Mouse (Mus musculus) forebrain, embryonic 12.5 days (tissue): ENCODE measurements around the gene Paqr5. TPM values are rescaled to one million over a fixed set of nuclear protein-coding genes. Genes with fewer than 3 reads are reported as not detected.

Experiments used
- ATAC-seq: fragments of 200-750 bp; cut with Nextera tagmentation; 2 replicates; pipeline ENCODE4 v1.8.0; 2017; ENCODE audit warnings: moderate TSS enrichment; ENCODE audit not compliant: low FRiP score
- H3K27ac ChIP-seq: fragments of 300-500 bp; sonication (generic); 2 replicates; pipeline ENCODE4 v1.5.1; 2016; ENCODE audit warnings: mild to moderate bottlenecking
- H3K27me3 ChIP-seq: fragments of 300-500 bp; sonication (generic); 2 replicates; pipeline ENCODE4 v1.6.1; 2016; ENCODE audit warnings: mild to moderate bottlenecking
- H3K36me3 ChIP-seq: fragments of 300-500 bp; sonication (generic); replicated peaks from 2 replicates; pipeline ENCODE4 v1.6.1; 2016; ENCODE audit warnings: mild to moderate bottlenecking
- H3K4me1 ChIP-seq: fragments of 300-500 bp; sonication (generic); 2 replicates; pipeline ENCODE4 v1.6.1; 2016
- H3K4me2 ChIP-seq: fragments of 300-500 bp; sonication (generic); 2 replicates; pipeline ENCODE4 v1.6.1; 2016; ENCODE audit warnings: mild to moderate bottlenecking, moderate library complexity
- H3K4me3 ChIP-seq: fragments of 300-500 bp; sonication (generic); replicated peaks from 2 replicates; pipeline ENCODE4 v1.5.1; 2016; ENCODE audit warnings: mild to moderate bottlenecking
- H3K9ac ChIP-seq: fragments of 300-500 bp; sonication (generic); 2 replicates; pipeline ENCODE4 v1.6.1; 2016; ENCODE audit warnings: mild to moderate bottlenecking
- H3K9me3 ChIP-seq: fragments of 300-500 bp; sonication (generic); 2 replicates; pipeline ENCODE4 v1.6.1; 2016
- WGBS: fragments of 180-500 bp; shearing (Covaris S2); methylation state at CpG from one replicate; pipeline ENCODE4 v1.1.7; 2016; 5-methylcytosine and 5-hydroxymethylcytosine counted together
- polyA plus RNA-seq: library from polyadenylated mRNA; unstranded; fragments of >200 nt; fragmentation: Nextera tagmentation; extraction: Ambion mirVana; gene quantifications from 2 replicates; pipeline ENCODE4 v1.2.1, GENCODE M21; 2016

Gene Paqr5
- polyA plus RNA-seq, 1 experiment from 2014 or later: 0.47 TPM

GRCm38 (mm10) chr9:61914203-61914916, 112.3 kb downstream of the Paqr5 start, which contains the start of gene Rplp1:
Gene Rplp1, minus strand, starts transcription at chr9:61914542.
- WGBS: under 1% methylated on average over 70 of the region's 70 CpGs
- peaks cover 55% of the 10 kb centered on the region for H3K36me3 ChIP-seq
- peak within 1 kb of the TSS; percentile 89 for H3K9ac ChIP-seq
- ATAC-seq: peak; percentile 98
- H3K27me3 ChIP-seq: no peaks in the 10 kb centered on the region
- no peaks in the 10 kb centered on the region for H3K9me3 ChIP-seq
- H3K27ac ChIP-seq: peak within 1 kb of the TSS; percentile 93
- peak within 1 kb of the TSS; percentile 92 for H3K4me3 ChIP-seq
- H3K4me1 ChIP-seq: peaks cover 18% of the 10 kb centered on the region
- H3K4me2 ChIP-seq: peak within 1 kb of the TSS; percentile 84

GRCm38 (mm10) chr9:61911300-61912128, 115.1 kb downstream of the Paqr5 start:
- 51% methylated on average over 6 of the region's 6 CpGs for WGBS
- ATAC-seq: no peak
- no peaks in the 10 kb centered on the region for H3K9me3 ChIP-seq
- 0 out of 2 replicates have a peak overlapping the region, but pooled peaks have one; percentile 5 for H3K4me2 ChIP-seq
- H3K27ac ChIP-seq: no peak overlapping the region
- H3K4me3 ChIP-seq: no peak overlapping the region
- peaks cover 18% of the 10 kb centered on the region for H3K4me1 ChIP-seq
- H3K36me3 ChIP-seq: peaks cover 29% of the 10 kb centered on the region
- H3K27me3 ChIP-seq: no peaks in the 10 kb centered on the region
- H3K9ac ChIP-seq: no peak overlapping the region

GRCm38 (mm10) chr9:61910526-61911256, 116.0 kb downstream of the Paqr5 start:
- peaks cover 27% of the 10 kb centered on the region for H3K36me3 ChIP-seq
- H3K4me3 ChIP-seq: no peak overlapping the region
- no peaks in the 10 kb centered on the region for H3K27me3 ChIP-seq
- no peak overlapping the region for H3K9ac ChIP-seq
- H3K4me2 ChIP-seq: no peak overlapping the region
- 48% methylated on average over 20 of the region's 20 CpGs for WGBS
- peaks cover 18% of the 10 kb centered on the region for H3K4me1 ChIP-seq
- no peaks in the 10 kb centered on the region for H3K9me3 ChIP-seq
- H3K27ac ChIP-seq: no peak overlapping the region
- no peak for ATAC-seq

- WGBS: 90% methylated on average over 1 of the region's 1 CpGs
- no peak for ATAC-seq
These were observed 117.0 kb downstream of the Paqr5 start for GRCm38 (mm10) chr9:61909633-61910032.

GRCm38 (mm10) chr9:61908832-61909407, 117.7 kb downstream of the Paqr5 start:
- H3K4me1 ChIP-seq: peaks cover 18% of the 10 kb centered on the region
- H3K4me2 ChIP-seq: no peak overlapping the region
- H3K27ac ChIP-seq: no peak overlapping the region
- 90% methylated on average over 11 of the region's 11 CpGs for WGBS
- no peaks in the 10 kb centered on the region for H3K9me3 ChIP-seq
- H3K4me3 ChIP-seq: no peak overlapping the region
- no peak for ATAC-seq
- no peak overlapping the region for H3K9ac ChIP-seq
- H3K27me3 ChIP-seq: no peaks in the 10 kb centered on the region
- peaks cover 27% of the 10 kb centered on the region for H3K36me3 ChIP-seq

More at GRCm38 (mm10) chr9:61909633-61910032, 117.0 kb downstream of the Paqr5 start:
- H3K27me3 ChIP-seq: no peaks in the 10 kb centered on the region
- no peaks in the 10 kb centered on the region for H3K9me3 ChIP-seq
- no peak overlapping the region for H3K4me2 ChIP-seq
- no peak overlapping the region for H3K9ac ChIP-seq
- H3K27ac ChIP-seq: no peak overlapping the region
- peaks cover 27% of the 10 kb centered on the region for H3K36me3 ChIP-seq
- no peak overlapping the region for H3K4me3 ChIP-seq
- H3K4me1 ChIP-seq: peaks cover 18% of the 10 kb centered on the region

GRCm38 (mm10) chr9:61908341-61908740, 118.3 kb downstream of the Paqr5 start:
- Histone ChIP-seq H3K4me2 (no peak overlapping the region), H3K4me1 (peaks cover 14% of the 10 kb centered on the region), H3K27me3 (no peaks in the 10 kb centered on the region), H3K9me3 (no peaks in the 10 kb centered on the region), H3K27ac (no peak overlapping the region), H3K36me3 (peaks cover 27% of the 10 kb centered on the region), H3K9ac (no peak overlapping the region), H3K4me3 (no peak overlapping the region)
- WGBS: 87% methylated on average over 3 of the region's 3 CpGs
- ATAC-seq: no peak

GRCm38 (mm10) chr9:61907621-61908295, 118.9 kb downstream of the Paqr5 start:
- no peak for ATAC-seq
- H3K27ac ChIP-seq: no peak overlapping the region
- H3K27me3 ChIP-seq: no peaks in the 10 kb centered on the region
- no peak overlapping the region for H3K4me2 ChIP-seq
- 92% methylated on average over 4 of the region's 4 CpGs for WGBS
- peaks cover 22% of the 10 kb centered on the region for H3K36me3 ChIP-seq
- H3K9ac ChIP-seq: no peak overlapping the region
- no peaks in the 10 kb centered on the region for H3K9me3 ChIP-seq
- H3K4me3 ChIP-seq: no peak overlapping the region
- H3K4me1 ChIP-seq: peaks cover 8% of the 10 kb centered on the region

GRCm38 (mm10) chr9:61906912-61907311, 119.7 kb downstream of the Paqr5 start:
- peaks cover 7% of the 10 kb centered on the region for H3K4me1 ChIP-seq
- H3K27me3 ChIP-seq: 0 out of 2 replicates have a peak, but pooled peaks cover 2% of the 10 kb centered on the region
- H3K9me3 ChIP-seq: no peaks in the 10 kb centered on the region
- H3K4me3 ChIP-seq: no peak overlapping the region
- H3K36me3 ChIP-seq: peaks cover 14% of the 10 kb centered on the region
- ATAC-seq: no peak
- no peak overlapping the region for H3K27ac ChIP-seq
- WGBS: 66% methylated on average over 10 of the region's 10 CpGs
- H3K9ac ChIP-seq: no peak overlapping the region
- no peak overlapping the region for H3K4me2 ChIP-seq

- Histone ChIP-seq H3K27ac (no peak overlapping the region), H3K4me3 (no peak overlapping the region), H3K36me3 (0 out of 2 replicates have a peak, but pooled peaks cover 1% of the 10 kb centered on the region), H3K27me3 (peaks cover 9% of the 10 kb centered on the region; the same call in 1 of the 2 replicates), H3K9ac (no peak overlapping the region), H3K4me2 (no peak overlapping the region), H3K9me3 (no peaks in the 10 kb centered on the region), H3K4me1 (peaks cover 13% of the 10 kb centered on the region)
- WGBS: 74% methylated on average over 5 of the region's 5 CpGs
- no peak for ATAC-seq
These were observed 121.1 kb downstream of the Paqr5 start for GRCm38 (mm10) chr9:61905576-61905975.

- Histone ChIP-seq H3K4me1 (peaks cover 18% of the 10 kb centered on the region), H3K4me2 (no peak overlapping the region), H3K27me3 (peaks cover 19% of the 10 kb centered on the region; the same call in 1 of the 2 replicates), H3K36me3 (no peaks in the 10 kb centered on the region), H3K27ac (no peak overlapping the region), H3K4me3 (no peak overlapping the region), H3K9ac (no peak overlapping the region), H3K9me3 (no peaks in the 10 kb centered on the region)
- ATAC-seq: no peak
- WGBS: 71% methylated on average over 7 of the region's 7 CpGs
These were observed 122.5 kb downstream of the Paqr5 start for GRCm38 (mm10) chr9:61904201-61904600.
